Mouse (Mus musculus) urinary bladder, adult 2 months (tissue): Measurements from ENCODE around the gene Cpne6. TPM values are rescaled to one million over a fixed set of nuclear protein-coding genes. Genes with fewer than 3 reads are reported as not detected.

ENCODE experiments used
- DNase-seq: peaks from one replicate; pipeline ENCODE4 v3.0.0; 2022; ENCODE audit warnings: low spot score
- polyA plus RNA-seq: library from polyadenylated mRNA; depleted of rRNA; stranded (reverse); fragments of >200 nt; gene quantifications from 2 replicates; pipeline ENCODE4 v1.2.3, GENCODE M21; 2012; rRNA removed

The Cpne6 gene
- 2.5 and 3.0 TPM in 2 replicates for polyA plus RNA-seq

GRCm38 (mm10) chr14:55510125-55510731 is at the start of gene Cpne6:
TSS of gene Cpne6 (plus strand) at chr14:55510445.
- DNase-seq = no peak

- no peak for DNase-seq
These were observed 48.5 kb upstream of the Cpne6 start for GRCm38 (mm10) chr14:55461757-55462156.

DNA sequence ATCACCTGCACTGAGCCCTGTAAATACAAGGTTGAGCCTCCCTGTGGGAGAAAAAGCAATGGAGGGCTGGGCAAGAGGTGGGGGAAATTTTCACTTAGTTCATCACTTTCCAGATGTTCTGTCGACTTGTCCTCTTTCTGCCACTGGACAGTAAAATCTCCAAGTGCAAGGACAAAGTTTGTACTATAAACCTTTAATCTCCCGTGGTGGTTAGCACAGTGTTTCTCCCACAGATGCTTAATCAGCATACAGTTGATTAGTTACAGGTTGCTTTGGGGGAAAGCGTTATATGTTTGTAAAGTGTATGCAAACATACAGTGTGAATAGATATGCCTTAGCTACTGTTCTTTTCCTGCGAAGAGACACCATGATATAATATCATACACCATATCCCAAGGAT is 43.8 kb upstream of the Cpne6 start:
- no peak for DNase-seq

DNA sequence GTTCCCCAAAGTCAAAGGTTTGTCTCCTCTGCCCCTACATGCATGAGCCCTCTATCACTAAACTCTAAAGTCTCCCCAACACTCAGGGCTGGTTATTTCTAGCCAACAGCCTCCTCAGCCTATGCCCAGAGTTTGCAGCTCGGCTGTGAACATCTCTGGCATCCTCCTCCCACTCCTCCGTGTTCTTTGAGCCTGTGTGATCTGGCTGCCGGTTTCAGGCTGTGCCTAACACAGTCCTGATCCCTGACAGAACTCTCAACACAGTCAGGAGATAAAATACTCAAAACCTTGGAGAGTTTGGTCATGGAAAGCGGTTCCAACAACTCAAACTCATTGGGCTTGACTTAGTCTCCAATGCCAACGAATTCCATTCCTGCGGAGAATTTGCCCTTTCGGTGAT is 43.1 kb upstream of the Cpne6 start:
- DNase-seq = no peak

GRCm38 (mm10) chr14:55468301-55468741 is 41.9 kb upstream of the Cpne6 start:
- no peak for DNase-seq

DNA sequence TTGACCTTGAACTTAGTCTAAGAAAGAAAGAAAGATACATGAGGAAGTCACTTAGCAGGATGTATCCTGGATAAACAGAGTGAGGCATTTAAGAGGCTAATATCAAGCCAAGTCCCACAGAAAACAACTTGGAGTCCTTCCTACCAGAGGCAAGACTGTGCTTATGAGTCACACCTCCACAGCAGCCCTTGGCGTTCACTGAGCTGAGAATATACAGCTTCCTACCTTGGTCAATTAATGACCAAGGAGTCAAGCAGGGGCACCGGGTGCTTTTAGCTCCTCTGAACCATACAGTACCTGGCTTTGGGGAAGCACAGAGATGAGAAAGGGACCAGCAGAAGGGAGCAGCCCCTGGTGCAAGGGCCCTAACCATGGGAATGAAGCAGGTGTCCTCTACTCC is 41.2 kb upstream of the Cpne6 start:
- DNase-seq = no peak

DNA sequence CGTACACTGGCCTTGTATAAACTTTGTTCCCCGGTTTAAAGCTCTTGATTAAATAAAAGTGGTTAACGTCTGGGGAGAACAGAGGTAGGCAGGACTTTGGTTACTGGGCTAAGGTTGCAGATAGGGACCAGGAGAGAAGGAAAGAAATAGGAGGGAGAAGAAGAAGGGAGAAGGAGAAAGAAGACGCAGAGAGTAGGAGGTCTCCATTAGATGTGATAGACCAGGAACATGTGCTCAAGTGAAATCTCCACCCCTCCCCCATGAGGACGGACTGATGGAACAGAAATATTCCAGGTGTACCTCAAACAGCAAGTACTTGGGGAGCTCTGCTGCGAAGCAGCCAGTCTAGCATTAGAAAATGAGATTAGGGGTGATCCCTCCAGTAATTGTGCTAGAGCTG is 40.4 kb upstream of the Cpne6 start:
- DNase-seq = no peak

DNA sequence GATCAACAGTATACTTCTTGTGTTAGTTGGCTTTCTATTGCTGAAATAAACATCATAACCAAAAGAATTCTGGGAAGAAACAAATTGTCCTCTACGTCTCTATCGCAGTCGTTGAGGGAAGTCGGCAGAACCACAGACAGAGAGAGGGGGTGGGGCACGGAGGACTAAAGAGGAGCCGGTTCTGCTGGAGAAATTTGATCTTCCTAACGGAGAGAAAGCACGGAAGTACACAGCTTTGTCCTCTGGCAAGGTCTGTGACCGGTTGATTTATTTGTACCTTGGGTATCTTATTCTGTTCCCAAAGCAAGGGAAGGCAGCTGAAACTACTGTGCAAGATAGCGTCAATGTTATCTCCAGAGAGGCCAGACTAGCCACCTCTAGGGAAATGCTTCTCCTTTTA is 39.4 kb upstream of the Cpne6 start:
- no peak for DNase-seq

DNA sequence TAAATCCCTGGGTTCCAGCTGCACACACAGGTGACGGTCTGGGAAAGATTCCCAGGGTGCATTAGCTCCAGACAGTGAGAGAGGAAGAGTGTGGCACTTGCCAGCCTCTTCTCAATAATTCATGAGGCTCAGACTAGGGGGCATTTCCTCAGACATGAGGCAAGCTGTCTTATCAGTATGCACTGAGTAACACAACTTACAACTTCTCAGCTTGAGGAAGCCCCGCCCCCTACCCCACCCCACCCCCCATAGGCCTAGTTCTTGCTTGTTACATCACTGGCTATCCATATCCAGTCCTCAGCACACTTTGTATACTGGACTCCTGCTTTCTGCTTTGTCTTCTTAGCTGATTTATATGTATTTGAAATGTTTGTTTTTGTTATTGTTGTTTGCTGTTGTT is 34.6 kb upstream of the Cpne6 start:
- no peak for DNase-seq

DNA sequence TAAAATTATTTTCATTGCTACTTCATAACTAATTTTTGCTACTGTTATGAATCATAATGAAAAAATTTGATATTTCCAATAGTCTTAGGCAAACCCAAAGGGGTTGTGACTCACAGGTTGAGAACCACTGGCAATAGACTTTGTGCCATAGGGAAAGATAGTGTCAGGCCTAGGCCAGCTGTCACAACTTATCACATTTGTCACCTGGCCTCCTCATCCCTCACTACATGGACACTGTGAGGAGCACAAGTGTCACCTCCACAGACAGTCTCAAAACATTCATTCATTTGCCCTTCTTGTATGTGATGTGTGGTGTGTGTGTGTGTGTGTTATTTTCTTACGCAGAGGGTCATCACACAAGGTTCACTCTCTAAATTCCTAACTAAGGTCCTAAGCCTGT is 32.8 kb upstream of the Cpne6 start:
- no peak for DNase-seq

- DNase-seq = no peak
These were observed 32.4 kb upstream of the Cpne6 start for GRCm38 (mm10) chr14:55477829-55478228.

GRCm38 (mm10) chr14:55478651-55479599 is 31.3 kb upstream of the Cpne6 start, which contains the start of gene Dhrs4:
TSS of gene Dhrs4 (plus strand) at chr14:55478758.
- DNase-seq = peak; percentile 69

DNA sequence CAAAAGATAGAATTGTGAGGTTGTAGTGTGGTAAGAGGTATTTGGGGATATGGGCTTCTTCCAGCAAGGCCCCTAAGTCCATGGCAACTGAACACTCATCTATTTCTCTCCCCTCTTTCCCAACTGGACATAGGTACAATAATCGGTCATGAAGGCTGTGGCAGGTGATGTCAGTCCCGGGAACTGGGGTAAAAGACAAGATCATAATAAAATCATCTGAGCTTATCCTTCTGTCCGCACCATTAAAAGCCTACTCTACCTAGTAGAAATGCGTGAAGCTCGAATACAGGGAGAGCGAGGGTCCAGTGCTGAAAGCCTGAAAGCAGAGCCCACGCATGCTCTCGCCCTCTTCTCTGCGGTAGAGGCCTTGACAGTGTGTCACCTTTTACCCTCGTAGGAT is 30.6 kb upstream of the Cpne6 start:
- DNase-seq = no peak

DNA sequence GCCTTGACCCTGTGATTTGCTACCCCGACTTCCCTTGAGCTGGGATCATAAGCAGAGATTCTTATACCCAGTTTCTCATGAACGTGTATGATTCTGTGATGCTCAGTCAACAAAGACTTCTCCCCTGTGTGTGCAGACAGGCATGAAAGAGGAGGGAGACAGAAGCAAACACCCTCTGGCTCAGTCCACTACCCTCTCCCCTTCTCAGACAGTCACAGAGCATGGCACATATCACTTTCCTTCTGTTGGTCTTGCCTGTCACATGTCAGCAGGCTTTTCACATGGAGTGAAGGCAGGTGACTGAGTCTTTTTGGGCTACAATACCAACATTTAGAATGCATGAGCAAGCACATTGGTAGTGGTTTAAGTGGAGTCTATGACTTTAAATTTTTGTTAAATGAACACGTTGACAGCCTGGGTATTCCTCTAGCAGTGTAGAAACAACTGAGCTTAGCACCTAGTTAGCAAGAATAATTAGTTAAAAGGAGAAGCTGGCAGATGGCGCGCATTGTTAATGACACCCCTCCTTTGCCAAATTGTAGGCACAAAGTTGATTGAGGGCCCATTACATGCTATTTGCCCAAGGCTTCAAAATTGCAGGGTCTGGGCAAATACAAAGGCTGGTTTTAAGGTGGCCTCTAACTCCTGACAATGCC is 25.7 kb upstream of the Cpne6 start:
- DNase-seq = no peak

DNA sequence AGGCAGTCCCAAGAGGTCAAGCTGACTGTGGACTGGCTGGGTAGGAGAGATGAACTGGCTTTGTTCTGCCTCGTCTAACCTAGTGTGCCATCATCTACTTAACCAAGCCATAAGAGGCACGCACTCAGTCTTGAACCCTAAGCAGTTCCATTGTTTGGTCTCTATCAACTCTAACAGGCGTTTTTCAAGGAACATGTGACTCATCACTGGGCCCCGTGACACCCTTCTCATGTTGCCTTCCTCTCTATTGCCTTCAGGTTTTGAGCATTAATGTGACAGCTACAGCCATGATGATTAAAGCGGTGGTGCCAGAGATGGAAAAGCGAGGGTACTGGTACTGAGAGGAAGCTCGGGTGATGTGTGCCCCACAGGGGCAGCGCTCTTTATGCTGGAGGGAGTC is 23.4 kb upstream of the Cpne6 start:
- DNase-seq = no peak

- DNase-seq = peak; percentile 39
These were observed 19.7 kb upstream of the Cpne6 start, which contains the start of gene Carmil3 for GRCm38 (mm10) chr14:55490361-55491201. TSS of gene Carmil3 (plus strand) at chr14:55490651.

DNA sequence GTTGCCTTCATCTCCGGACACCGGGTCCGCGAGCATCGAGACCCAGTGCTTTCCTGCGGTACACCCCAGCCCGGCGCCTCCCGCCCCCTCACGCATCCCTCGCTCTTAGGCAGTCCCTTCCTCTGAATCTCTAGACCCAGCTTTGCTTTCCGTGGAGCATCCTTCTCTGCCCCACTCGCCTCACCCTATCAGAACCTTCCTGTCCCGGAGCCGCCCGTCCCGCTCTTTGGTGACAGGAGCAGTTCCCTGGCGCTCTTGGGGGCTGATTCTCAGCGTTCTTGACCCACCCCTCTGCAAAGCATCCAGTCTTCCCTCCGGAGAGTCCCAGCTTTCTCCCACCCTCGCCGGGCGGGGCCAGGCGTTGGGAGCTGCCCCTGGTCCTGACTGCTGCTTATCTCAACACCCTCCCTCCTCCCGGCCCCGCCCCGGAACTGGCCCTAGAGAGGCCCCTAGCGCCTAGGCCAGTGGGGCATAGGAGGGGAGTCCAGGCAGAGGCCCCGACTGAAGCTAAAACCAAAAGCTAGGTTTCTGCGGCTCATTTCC is 18.9 kb upstream of the Cpne6 start:
- no peak for DNase-seq

GRCm38 (mm10) chr14:55492103-55492502 is 18.1 kb upstream of the Cpne6 start:
- no peak for DNase-seq

GRCm38 (mm10) chr14:55495509-55496240 is 14.6 kb upstream of the Cpne6 start:
- no peak for DNase-seq

DNA sequence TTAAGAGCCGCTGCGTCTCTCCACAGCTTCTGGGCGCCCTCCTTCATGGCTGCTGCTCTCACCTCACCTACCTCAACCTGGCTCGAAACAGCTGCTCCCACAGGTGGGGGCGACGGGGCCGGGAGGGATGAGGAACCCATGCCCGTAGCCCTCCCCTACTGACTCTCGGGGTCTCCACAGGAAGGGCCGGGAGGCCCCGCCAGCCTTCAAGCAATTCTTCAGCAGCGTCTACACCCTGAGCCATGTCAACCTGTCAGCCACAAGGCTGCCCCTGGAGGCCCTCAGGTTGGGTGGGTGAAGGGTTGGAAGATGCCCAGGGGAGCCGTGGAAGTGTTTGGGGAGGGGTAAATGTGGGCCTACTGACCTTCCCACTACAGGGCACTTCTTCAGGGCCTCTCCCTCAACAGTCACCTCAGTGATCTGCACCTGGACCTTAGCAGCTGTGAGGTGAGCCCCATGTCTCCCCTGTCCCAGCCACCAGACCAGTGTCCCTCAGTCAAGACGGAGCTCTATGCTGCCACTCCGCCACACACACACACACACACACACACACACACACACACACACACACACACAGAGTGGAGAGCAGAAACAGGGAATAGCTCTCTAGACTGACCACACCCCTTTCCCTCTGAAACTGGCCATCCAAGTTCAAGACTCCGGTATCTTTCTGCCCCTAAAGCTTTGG is 13.3 kb upstream of the Cpne6 start:
- DNase-seq = no peak
